Comparison of ENCODE assay signal across 12 mouse cellular contexts in the genomic region with DNA sequence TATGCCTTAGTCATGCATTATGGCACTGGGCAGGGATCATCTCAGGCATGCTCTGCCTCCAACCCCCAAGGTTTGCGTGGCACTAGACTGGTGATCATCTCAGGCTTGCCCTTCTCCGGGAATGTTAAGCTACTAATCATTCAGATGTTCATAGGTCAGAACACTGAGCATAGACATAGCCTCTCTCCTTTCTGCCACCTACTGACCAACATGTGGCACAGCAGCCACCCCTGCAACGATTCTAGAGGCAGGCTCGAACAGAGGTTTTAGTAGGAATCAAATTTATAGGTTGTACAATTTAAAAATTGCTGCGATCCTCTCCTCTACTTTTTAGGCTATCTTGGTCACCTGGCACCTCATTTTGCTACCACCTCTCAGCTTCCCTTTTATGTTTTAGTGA.
DNase-seq lines count a peak whose midpoint lies in the region; ATAC-seq and TF ChIP-seq lines count a peak whose summit lies in the region.
"Had no signal": no experiment of that assay in that cellular context is flagged by ENCODE, and none has a peak within 500 bp of the region (broad histone marks: within the 10 kb centered on the region; RNA-seq: fewer than 3 reads in every experiment).

No protein-coding gene starts in this region.

- H3K36me3 ChIP-seq in kidney, postnatal 0 days (ENCODE audit: insufficient read depth, low read length), result no peaks in the 10 kb centered on the region
- H3K36me3 ChIP-seq in ES-Bruce4 (ENCODE audit: control insufficient read depth, insufficient read depth, low read length, poor library complexity, severe bottlenecking), result no peaks in the 10 kb centered on the region
- H3K36me3 ChIP-seq: stomach, embryonic 15.5 days had no signal

- H3K9me3 ChIP-seq in kidney, postnatal 0 days (replicated peaks; ENCODE audit: low read length), result no peaks in the 10 kb centered on the region
- no peaks in the 10 kb centered on the region for H3K9me3 ChIP-seq in ES-Bruce4 (replicated peaks; ENCODE audit: control insufficient read depth, insufficient read depth, low read length, poor library complexity, severe bottlenecking)
- H3K9me3 ChIP-seq: stomach, embryonic 15.5 days had no signal

- ATAC-seq in kidney, postnatal 0 days (replicated peaks; ENCODE audit: low FRiP score, low read depth), result no peak
- ATAC-seq: intestine, embryonic 16.5 days had no signal

- no peak for TF ChIP-seq EP300 in ES-Bruce4 (IDR thresholded peaks at IDR 0.05; ENCODE audit: insufficient read depth, low read depth, low read length)

- no peak overlapping the region for H3K4me3 ChIP-seq in cerebellum, adult 2 months (replicated peaks; ENCODE audit: insufficient read depth, low read depth, low read length)
- H3K4me3 ChIP-seq in kidney, postnatal 0 days (replicated peaks; ENCODE audit: low read depth, low read length), result no peak overlapping the region
- H3K4me3 ChIP-seq in ES-Bruce4 (ENCODE audit: low read depth, low read length), result no peak overlapping the region
- H3K4me3 ChIP-seq: stomach, embryonic 15.5 days had no signal

- 72% methylated on average over 5 of the region's 5 CpGs for WGBS in cerebellum, adult 2 months
- 68% methylated on average over 5 of the region's 5 CpGs for WGBS in kidney, postnatal 0 days

- H3K4me1 ChIP-seq in cerebellum, adult 2 months (ENCODE audit: control insufficient read depth, insufficient read depth, low read length), result no peaks in the 10 kb centered on the region
- H3K4me1 ChIP-seq in kidney, postnatal 0 days (replicated peaks; ENCODE audit: insufficient read depth, low read length), result no peaks in the 10 kb centered on the region
- H3K4me1 ChIP-seq in ES-Bruce4 (ENCODE audit: control insufficient read depth, insufficient read depth, low read length), result no peaks in the 10 kb centered on the region
- H3K4me1 ChIP-seq: megakaryocyte, embryonic 14.5 days; stomach, embryonic 15.5 days had no signal

- no peak for TF ChIP-seq POLR2A in cerebellum, adult 2 months (IDR thresholded peaks at IDR 0.05; ENCODE audit: borderline replicate concordance, insufficient read depth, low read length)
- TF ChIP-seq POLR2A in ES-Bruce4 (IDR thresholded peaks at IDR 0.05; ENCODE audit: insufficient read depth, low read length), result no peak

- peak; percentile 13; the same call in 1 of the 2 replicates for TF ChIP-seq CTCF in cerebellum, adult 2 months (IDR thresholded peaks at IDR 0.05; ENCODE audit: borderline replicate concordance, insufficient read depth, low read depth, low read length)
- TF ChIP-seq CTCF in kidney, postnatal 0 days (IDR thresholded peaks at IDR 0.05; ENCODE audit: low read depth), result peak; percentile 58
- peak; percentile 47 for TF ChIP-seq CTCF in ES-Bruce4 (IDR thresholded peaks at IDR 0.05; ENCODE audit: low read depth, low read length)

- no peaks in the 10 kb centered on the region for H3K27me3 ChIP-seq in cerebellum, adult 2 months (ENCODE audit: control insufficient read depth, insufficient read depth, low read length)
- no peaks in the 10 kb centered on the region for H3K27me3 ChIP-seq in kidney, postnatal 0 days (ENCODE audit: insufficient read depth, low read length)
- H3K27me3 ChIP-seq in ES-Bruce4 (ENCODE audit: control insufficient read depth, insufficient read depth, low read length, poor library complexity, severe bottlenecking), result no peaks in the 10 kb centered on the region
- H3K27me3 ChIP-seq: megakaryocyte, embryonic 14.5 days; stomach, embryonic 15.5 days had no signal

- no peak overlapping the region for H3K4me2 ChIP-seq in kidney, postnatal 0 days (ENCODE audit: low read length)
- H3K4me2 ChIP-seq: stomach, embryonic 15.5 days had no signal

- H3K27ac ChIP-seq in cerebellum, adult 2 months (ENCODE audit: insufficient read depth, low read length), result no peak overlapping the region
- no peak overlapping the region for H3K27ac ChIP-seq in kidney, postnatal 0 days
- no peak overlapping the region for H3K27ac ChIP-seq in ES-Bruce4 (ENCODE audit: insufficient read depth, low read length)
- H3K27ac ChIP-seq: stomach, embryonic 15.5 days had no signal

- no peak overlapping the region for H3K9ac ChIP-seq in kidney, postnatal 0 days (ENCODE audit: low read depth, low read length)
- H3K9ac ChIP-seq in ES-Bruce4 (ENCODE audit: low read depth, poor library complexity, severe bottlenecking), result no peak overlapping the region
- H3K9ac ChIP-seq: stomach, embryonic 15.5 days had no signal

- no peak for DNase-seq in cerebellum, adult 2 months
- DNase-seq in cerebellum, adult 8-10 months, result no peak
- DNase-seq in kidney, postnatal 0 days (ENCODE audit: low spot score), result no peak
- no peak for DNase-seq in kidney, adult 11 months
- peak; percentile 32 for DNase-seq in embryo, embryonic 10.5 days (ENCODE audit: low spot score)
- DNase-seq in thymus, adult 18-20 months, result no peak
- DNase-seq in frontal cortex, postnatal 10 days (ENCODE audit: low spot score in 2 of 2), result no peak
- DNase-seq: gastrocnemius, postnatal 25 days had no signal
